Mouse (Mus musculus) kidney, adult 2 months (tissue): Measurements from ENCODE around the gene Tub.

Experiments used
- CTCF ChIP-seq: fragments of 200-500 bp; conservative IDR thresholded peaks from 2 replicates; pipeline ENCODE4 v1.5.1; 2011; ENCODE audit warnings: low read depth, mild to moderate bottlenecking, control low read depth, low read length, moderate library complexity, mixed read lengths; ENCODE audit not compliant: insufficient read depth, insufficient read length
- POLR2A ChIP-seq: fragments of 200-500 bp; IDR thresholded peaks from one replicate; pipeline ENCODE4 v1.6.1; 2011; ENCODE audit warnings: low read depth, low read length, control low read depth

DNA sequence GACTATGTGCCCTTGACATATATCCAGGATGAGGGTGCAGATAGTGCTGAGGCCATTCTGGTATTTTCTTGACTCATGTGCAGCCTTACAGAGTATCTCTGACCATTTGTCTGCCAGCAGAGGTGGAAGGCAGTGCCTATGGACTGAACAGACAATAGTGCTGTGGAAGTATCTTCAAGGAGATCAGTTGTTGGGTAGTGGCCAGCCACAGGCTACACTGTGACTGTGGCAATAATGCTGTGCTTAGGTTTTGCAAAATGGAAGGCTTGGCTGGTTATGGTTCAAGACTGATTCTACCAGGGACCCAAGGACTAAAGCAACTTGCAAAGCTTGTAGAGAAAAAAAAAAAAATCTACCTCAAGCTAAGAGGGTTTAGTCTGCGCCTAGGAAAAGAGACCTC lies 62.4 kb downstream of the Tub start:
- TF ChIP-seq POLR2A: no peak
- no peak for TF ChIP-seq CTCF
